In genomic region chr1:39303054-39303649, GRCm38 (mm10) we compare ENCODE assay signal across 28 mouse cellular contexts.
A peak's percentile ranks its signal among the peaks of the same experiment; 100 is the strongest.
DNase-seq lines count a peak whose midpoint lies in the region; ATAC-seq and TF ChIP-seq lines count a peak whose summit lies in the region.
"Had no signal": no experiment of that assay in that cellular context is flagged by ENCODE, and none has a peak within 500 bp of the region (broad histone marks: within the 10 kb centered on the region; RNA-seq: fewer than 3 reads in every experiment).

No protein-coding gene starts in this region.

- H3K9ac ChIP-seq in limb, embryonic 14.5 days (ENCODE audit: low read depth, low read length, severe bottlenecking): no peak overlapping the region
- H3K9ac ChIP-seq in lung, postnatal 0 days (replicated peaks; ENCODE audit: low read depth): no peak overlapping the region
- H3K9ac ChIP-seq: embryonic facial prominence, embryonic 15.5 days; forebrain, embryonic 12.5 days; forebrain, postnatal 0 days; midbrain, embryonic 15.5 days; neural tube, embryonic 12.5 days had no signal

- peak; percentile 5 for DNase-seq in kidney, adult 2 months
- no peak for DNase-seq in kidney, adult 11 months
- no peak for DNase-seq in limb, embryonic 14.5 days (ENCODE audit: low spot score)
- no peak for DNase-seq in limb, embryonic 10.5 days (ENCODE audit: low spot score)
- peak; percentile 26 for DNase-seq in lung, postnatal 0 days (ENCODE audit: low spot score)
- no peak for DNase-seq in lung, adult 2 months
- DNase-seq: adrenal gland, postnatal 25 days; cerebellum, adult 11-12 months; cerebellum, adult 9-11 months; embryo, embryonic 11 days; forebrain, postnatal 0 days; heart, postnatal 14 days; layer of hippocampus, postnatal 36 days; left cerebral cortex, postnatal 4 days; liver; right cerebral cortex, adult 18-20 months; thymus, adult 18-20 months; thymus, postnatal 25 days had no signal

- no peak overlapping the region for H3K4me2 ChIP-seq in limb, embryonic 14.5 days (replicated peaks; ENCODE audit: low read depth, low read length, severe bottlenecking)
- no peak overlapping the region for H3K4me2 ChIP-seq in lung, postnatal 0 days (replicated peaks; ENCODE audit: low read depth, low read length)
- H3K4me2 ChIP-seq in myocyte (ENCODE audit: low read depth): no peak overlapping the region
- H3K4me2 ChIP-seq: embryonic facial prominence, embryonic 15.5 days; forebrain, embryonic 12.5 days; midbrain, embryonic 15.5 days; neural tube, embryonic 12.5 days had no signal

- H3K79me2 ChIP-seq in myocyte (ENCODE audit: control insufficient read depth, insufficient read depth): no peaks in the 10 kb centered on the region

- TF ChIP-seq POLR2A in kidney, adult 2 months (IDR thresholded peaks at IDR 0.05; ENCODE audit: low read depth, low read length): no peak
- no peak for TF ChIP-seq POLR2A in limb, embryonic 14.5 days (IDR thresholded peaks at IDR 0.05; ENCODE audit: borderline replicate concordance, extremely low read depth, insufficient read depth, insufficient read length)
- TF ChIP-seq POLR2A in lung, adult 2 months (IDR thresholded peaks at IDR 0.05; ENCODE audit: borderline replicate concordance, extremely low read depth, low read depth, low read length): no peak
- no peak for TF ChIP-seq POLR2A in myocyte (IDR thresholded peaks at IDR 0.05; ENCODE audit: insufficient read length, low read depth)

- no peaks in the 10 kb centered on the region for H3K4me1 ChIP-seq in kidney, adult 2 months (ENCODE audit: control insufficient read depth, insufficient read depth, low read length)
- H3K4me1 ChIP-seq in limb, embryonic 14.5 days (ENCODE audit: control insufficient read depth, insufficient read depth, low read length): peaks cover 2% of the 10 kb centered on the region
- peaks cover 4% of the 10 kb centered on the region; the same call in 1 of the 2 replicates for H3K4me1 ChIP-seq in limb, embryonic 10.5 days
- H3K4me1 ChIP-seq in lung, postnatal 0 days (ENCODE audit: insufficient read depth, low read depth, low read length): no peaks in the 10 kb centered on the region
- no peaks in the 10 kb centered on the region for H3K4me1 ChIP-seq in lung, adult 2 months (ENCODE audit: control insufficient read depth, insufficient read depth, low read length)
- H3K4me1 ChIP-seq: forebrain, embryonic 12.5 days; midbrain, embryonic 15.5 days; neural tube, embryonic 12.5 days had no signal

- no peaks in the 10 kb centered on the region for H3K9me3 ChIP-seq in limb, embryonic 14.5 days (ENCODE audit: control insufficient read depth, low read length)
- H3K9me3 ChIP-seq in limb, embryonic 10.5 days (replicated peaks): no peaks in the 10 kb centered on the region
- no peaks in the 10 kb centered on the region for H3K9me3 ChIP-seq in lung, postnatal 0 days (ENCODE audit: low read length)
- H3K9me3 ChIP-seq: embryonic facial prominence, embryonic 15.5 days; hindbrain, embryonic 10.5 days; midbrain, embryonic 10.5 days; midbrain, embryonic 15.5 days; neural tube, embryonic 12.5 days had no signal

- H3ac ChIP-seq in myocyte (ENCODE audit: control insufficient read depth, insufficient read length): no peak overlapping the region

- no peaks in the 10 kb centered on the region for H3K27me3 ChIP-seq in kidney, adult 2 months (replicated peaks; ENCODE audit: control insufficient read depth, insufficient read depth, low read length)
- H3K27me3 ChIP-seq in limb, embryonic 14.5 days (ENCODE audit: control insufficient read depth, insufficient read depth, low read length): no peaks in the 10 kb centered on the region
- no peaks in the 10 kb centered on the region for H3K27me3 ChIP-seq in limb, embryonic 10.5 days (ENCODE audit: low read depth, poor library complexity, severe bottlenecking)
- no peaks in the 10 kb centered on the region for H3K27me3 ChIP-seq in lung, postnatal 0 days (replicated peaks; ENCODE audit: insufficient read depth, low read length)
- no peaks in the 10 kb centered on the region for H3K27me3 ChIP-seq in myocyte (ENCODE audit: control insufficient read depth, insufficient read depth, insufficient read length)
- H3K27me3 ChIP-seq: embryonic facial prominence, embryonic 15.5 days; forebrain, embryonic 12.5 days; midbrain, embryonic 15.5 days; neural tube, embryonic 12.5 days had no signal

- ATAC-seq in limb, embryonic 14.5 days (ENCODE audit: low FRiP score, low read depth): 0 out of 2 replicates have a peak, but pooled peaks have one; percentile 55
- peak; percentile 54; the same call in 1 of the 2 replicates for ATAC-seq in lung, postnatal 0 days
- ATAC-seq: CD4-positive, CD25-positive, alpha-beta regulatory T cell, adult 4 months; forebrain, postnatal 0 days; hindbrain, embryonic 16.5 days; midbrain, embryonic 15.5 days had no signal

- H3K36me3 ChIP-seq in kidney, adult 2 months (ENCODE audit: control insufficient read depth, insufficient read depth, low read length): no peaks in the 10 kb centered on the region
- no peaks in the 10 kb centered on the region for H3K36me3 ChIP-seq in limb, embryonic 14.5 days (ENCODE audit: control insufficient read depth, insufficient read depth, low read length)
- H3K36me3 ChIP-seq in limb, embryonic 10.5 days: no peaks in the 10 kb centered on the region
- H3K36me3 ChIP-seq in lung, postnatal 0 days (ENCODE audit: insufficient read depth, low read length): no peaks in the 10 kb centered on the region
- no peaks in the 10 kb centered on the region for H3K36me3 ChIP-seq in myocyte (ENCODE audit: control insufficient read depth, insufficient read depth)
- H3K36me3 ChIP-seq: embryonic facial prominence, embryonic 15.5 days; forebrain, embryonic 12.5 days; hindbrain, embryonic 10.5 days; midbrain, embryonic 10.5 days; midbrain, embryonic 15.5 days; neural tube, embryonic 12.5 days had no signal

- no peak for TF ChIP-seq EP300 in lung, postnatal 0 days (IDR thresholded peaks at IDR 0.05)

- WGBS in kidney, adult 2 months: 61% methylated on average over 4 of the region's 4 CpGs
- 61% methylated on average over 4 of the region's 4 CpGs for WGBS in limb, embryonic 14.5 days
- 85% methylated on average over 4 of the region's 4 CpGs for WGBS in limb, embryonic 10.5 days
- WGBS in lung, postnatal 0 days: 26% methylated on average over 4 of the region's 4 CpGs
- 50% methylated on average over 4 of the region's 4 CpGs for WGBS in lung, adult 2 months

- H3K4me3 ChIP-seq in kidney, adult 2 months (ENCODE audit: insufficient read depth, low read depth, low read length): no peak overlapping the region
- H3K4me3 ChIP-seq in limb, embryonic 14.5 days (replicated peaks; ENCODE audit: low read length): no peak overlapping the region
- H3K4me3 ChIP-seq in limb, embryonic 10.5 days: no peak overlapping the region
- no peak overlapping the region for H3K4me3 ChIP-seq in lung, postnatal 0 days (ENCODE audit: low read depth, low read length)
- no peak overlapping the region for H3K4me3 ChIP-seq in lung, adult 2 months (replicated peaks; ENCODE audit: extremely low read depth, low read depth, low read length)
- no peak overlapping the region for H3K4me3 ChIP-seq in myocyte
- H3K4me3 ChIP-seq: embryonic facial prominence, embryonic 15.5 days; forebrain, embryonic 12.5 days; hindbrain, embryonic 10.5 days; midbrain, embryonic 10.5 days; midbrain, embryonic 15.5 days; neural tube, embryonic 12.5 days had no signal

- no peak overlapping the region for H3K27ac ChIP-seq in kidney, adult 2 months (ENCODE audit: insufficient read depth, low read depth, low read length)
- H3K27ac ChIP-seq in limb, embryonic 14.5 days (replicated peaks; ENCODE audit: low read depth, low read length): no peak overlapping the region
- no peak overlapping the region for H3K27ac ChIP-seq in limb, embryonic 10.5 days
- no peak overlapping the region for H3K27ac ChIP-seq in lung, postnatal 0 days (ENCODE audit: low read length)
- H3K27ac ChIP-seq: embryonic facial prominence, embryonic 15.5 days; forebrain, embryonic 12.5 days; hindbrain, embryonic 10.5 days; midbrain, embryonic 10.5 days; midbrain, embryonic 15.5 days; neural tube, embryonic 12.5 days; stomach, postnatal 0 days had no signal

- no peak for TF ChIP-seq CTCF in kidney, adult 2 months (conservative IDR thresholded peaks at IDR 0.05; ENCODE audit: insufficient read depth, insufficient read length, low read depth, low read length)
- peak; percentile 12; the same call in 1 of the 2 replicates for TF ChIP-seq CTCF in lung, postnatal 0 days (IDR thresholded peaks at IDR 0.05)
- TF ChIP-seq CTCF in lung, adult 2 months (IDR thresholded peaks at IDR 0.05; ENCODE audit: insufficient read depth, low read length): no peak

TF ChIP-seq in myocyte, 11 proteins besides CTCF, POLR2A, EP300 and RAD21:
- no peak for TF ChIP-seq TCF3 (IDR thresholded peaks at IDR 0.05; ENCODE audit: insufficient read length, low read depth)
- peak in 2 of 3 experiments; percentile 7 to 30 for TF ChIP-seq MYOD1 (IDR thresholded peaks at IDR 0.05; ENCODE audit: control insufficient read depth in 1 of 3, insufficient read length in 2 of 3, low read depth in 2 of 3)

Comparison
In these comparisons a context has a peak if more than half of its experiments do, and no peak if none do; other contexts are left out.
1. DNase-seq: peak in kidney, adult 2 months (single experiment) and lung, postnatal 0 days (single experiment); none in kidney, adult 11 months (single experiment), limb, embryonic 14.5 days (single experiment), limb, embryonic 10.5 days (single experiment) and lung, adult 2 months (single experiment).